Mouse (Mus musculus): ENCODE data around the gene AC134908.4. TPM values are rescaled to one million over a fixed set of nuclear protein-coding genes. Genes with fewer than 3 reads are reported as not detected.
A peak's percentile ranks its signal among the peaks of the same experiment; 100 is the strongest.

AC134908.4 gene
- polyA plus RNA-seq, 1 experiment from 2014 or later, result not detected

- H3K9me3 ChIP-seq, result no peaks in the 10 kb centered on the region
- peaks cover 39% of the 10 kb centered on the region for H3K36me3 ChIP-seq
- WGBS, result 24% methylated on average over 21 of the region's 23 CpGs
- H3K4me3 ChIP-seq, result peak overlapping the region; percentile 39
- peak overlapping the region; percentile 67 for H3K27ac ChIP-seq (replicated peaks)
- peak overlapping the region; percentile 65 for H3K4me2 ChIP-seq (replicated peaks)
- peak overlapping the region; percentile 65 for H3K9ac ChIP-seq (replicated peaks)
- no peaks in the 10 kb centered on the region for H3K27me3 ChIP-seq
- peaks cover 60% of the 10 kb centered on the region for H3K4me1 ChIP-seq
- no peak for ATAC-seq (ENCODE audit: low FRiP score, low read depth)
These were observed 41.1 kb upstream of the AC134908.4 start for GRCm38 (mm10) chr17:25836397-25837075.

- peaks cover 68% of the 10 kb centered on the region for H3K4me1 ChIP-seq
- H3K36me3 ChIP-seq, result peaks cover 39% of the 10 kb centered on the region
- H3K27me3 ChIP-seq, result no peaks in the 10 kb centered on the region
- no peaks in the 10 kb centered on the region for H3K9me3 ChIP-seq
- H3K4me3 ChIP-seq, result peak overlapping the region; percentile 39; the same call in 1 of the 2 replicates
- WGBS, result 92% methylated on average over 16 of the region's 16 CpGs
- peak overlapping the region; percentile 65 for H3K4me2 ChIP-seq (replicated peaks)
- H3K9ac ChIP-seq (replicated peaks), result no peak overlapping the region
- no peak overlapping the region for H3K27ac ChIP-seq (replicated peaks)
- no peak for ATAC-seq (ENCODE audit: low FRiP score, low read depth)
These were observed 40.4 kb upstream of the AC134908.4 start for GRCm38 (mm10) chr17:25835816-25836215.

DNA sequence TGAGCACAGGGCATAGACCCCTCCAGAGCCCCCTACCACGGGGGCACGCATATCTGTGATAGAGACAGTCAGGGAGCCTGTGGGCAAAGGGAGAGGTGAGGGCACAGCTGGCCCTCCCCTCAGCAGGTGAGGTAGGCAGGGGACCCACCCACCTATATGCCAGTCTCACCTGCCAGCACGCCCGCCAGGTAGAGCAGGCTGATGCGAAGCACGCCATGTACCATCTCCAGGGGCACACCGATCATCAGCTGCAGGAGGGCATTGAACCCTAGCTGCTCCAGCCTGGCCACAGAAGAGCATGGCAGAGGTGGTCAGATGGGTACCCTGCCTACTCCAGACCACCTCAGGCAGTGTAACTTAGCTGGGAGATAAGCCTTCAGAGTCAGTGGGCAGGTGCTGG, 39.8 kb upstream of the AC134908.4 start:
- peaks cover 73% of the 10 kb centered on the region for H3K4me1 ChIP-seq
- 0 out of 2 replicates have a peak overlapping the region, but pooled peaks have one; percentile 8 for H3K9ac ChIP-seq (replicated peaks)
- 94% methylated on average over 7 of the region's 7 CpGs for WGBS

DNA sequence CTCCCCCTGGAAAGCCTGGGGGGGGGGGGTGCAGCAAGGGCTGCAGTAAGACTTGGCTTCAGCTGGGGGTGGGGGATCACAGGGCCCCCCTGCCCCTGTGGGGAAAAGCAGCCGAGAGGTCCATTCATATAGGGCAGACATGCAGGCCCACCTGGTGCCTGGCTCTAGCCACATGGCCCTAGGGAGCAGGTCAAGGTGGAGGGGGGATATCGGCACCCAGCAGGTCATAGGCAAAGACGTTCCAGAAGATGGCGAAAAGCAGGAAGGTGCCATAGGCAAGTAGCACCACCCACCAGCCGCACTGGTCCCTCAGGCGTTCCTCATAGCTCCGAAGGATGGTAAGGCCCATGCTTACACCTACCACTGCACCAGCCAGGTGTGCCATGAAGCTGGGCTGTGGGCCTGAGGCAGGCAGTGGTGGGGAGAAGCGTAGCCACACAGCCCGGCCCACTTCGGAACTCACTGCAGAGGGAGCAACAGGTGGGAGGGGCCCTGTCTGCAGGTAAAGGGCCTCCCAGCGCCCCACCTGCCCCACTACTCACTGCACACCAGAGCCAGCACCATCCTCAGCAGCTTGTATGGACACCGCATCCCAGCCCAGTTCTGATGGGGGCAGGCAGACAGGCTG, 39.2 kb upstream of the AC134908.4 start:
- Histone ChIP-seq H3K4me2 (replicated peaks) (peak overlapping the region; percentile 96), H3K27me3 (no peaks in the 10 kb centered on the region), H3K9me3 (no peaks in the 10 kb centered on the region), H3K4me1 (peaks cover 79% of the 10 kb centered on the region), H3K4me3 (peak overlapping the region; percentile 77), H3K27ac (replicated peaks) (no peak overlapping the region), H3K36me3 (peaks cover 39% of the 10 kb centered on the region), H3K9ac (replicated peaks) (peak overlapping the region; percentile 84)
- WGBS, result 90% methylated on average over 12 of the region's 12 CpGs
- ATAC-seq (ENCODE audit: low FRiP score, low read depth), result no peak

More for the DNA sequence above, 39.8 kb upstream of the AC134908.4 start:
- H3K27ac ChIP-seq (replicated peaks), result no peak overlapping the region
- ATAC-seq (ENCODE audit: low FRiP score, low read depth), result no peak
- H3K4me2 ChIP-seq (replicated peaks), result peak overlapping the region; percentile 10; the same call in 1 of the 2 replicates
- H3K9me3 ChIP-seq, result no peaks in the 10 kb centered on the region
- H3K4me3 ChIP-seq, result no peak overlapping the region
- peaks cover 39% of the 10 kb centered on the region for H3K36me3 ChIP-seq
- H3K27me3 ChIP-seq, result no peaks in the 10 kb centered on the region

GRCm38 (mm10) chr17:25833961-25834594, 38.6 kb upstream of the AC134908.4 start:
- H3K27me3 ChIP-seq, result no peaks in the 10 kb centered on the region
- no peak for ATAC-seq (ENCODE audit: low FRiP score, low read depth)
- H3K9ac ChIP-seq (replicated peaks), result peak overlapping the region; percentile 84
- no peaks in the 10 kb centered on the region for H3K9me3 ChIP-seq
- 57% methylated on average over 6 of the region's 6 CpGs for WGBS
- peak overlapping the region; percentile 77 for H3K4me3 ChIP-seq
- H3K4me1 ChIP-seq, result peaks cover 81% of the 10 kb centered on the region
- peak overlapping the region; percentile 96 for H3K4me2 ChIP-seq (replicated peaks)
- peak overlapping the region; percentile 95 for H3K27ac ChIP-seq (replicated peaks)
- H3K36me3 ChIP-seq, result peaks cover 35% of the 10 kb centered on the region

- no peaks in the 10 kb centered on the region for H3K27me3 ChIP-seq
- H3K36me3 ChIP-seq, result peaks cover 30% of the 10 kb centered on the region
- peak; percentile 59 for ATAC-seq (ENCODE audit: low FRiP score, low read depth)
- peak within 1 kb of the TSS; percentile 95 for H3K27ac ChIP-seq (replicated peaks)
- peak within 1 kb of the TSS; percentile 96 for H3K4me2 ChIP-seq (replicated peaks)
- H3K9ac ChIP-seq (replicated peaks), result peak within 1 kb of the TSS; percentile 84
- peaks cover 83% of the 10 kb centered on the region for H3K4me1 ChIP-seq
- under 1% methylated on average over 24 of the region's 24 CpGs for WGBS
- H3K9me3 ChIP-seq, result no peaks in the 10 kb centered on the region
- peak within 1 kb of the TSS; percentile 77 for H3K4me3 ChIP-seq
These were observed 37.8 kb upstream of the AC134908.4 start, which contains the start of gene Stub1 for GRCm38 (mm10) chr17:25833291-25833663. Gene Stub1 (minus strand): TSS chr17:25833404.

GRCm38 (mm10) chr17:25832436-25833290, 37.2 kb upstream of the AC134908.4 start:
- peak overlapping the region; percentile 95 for H3K27ac ChIP-seq (replicated peaks)
- no peaks in the 10 kb centered on the region for H3K27me3 ChIP-seq
- peak overlapping the region; percentile 77 for H3K4me3 ChIP-seq
- peak overlapping the region; percentile 84 for H3K9ac ChIP-seq (replicated peaks)
- H3K9me3 ChIP-seq, result no peaks in the 10 kb centered on the region
- peak; percentile 89 for ATAC-seq (ENCODE audit: low FRiP score, low read depth)
- peaks cover 29% of the 10 kb centered on the region for H3K36me3 ChIP-seq
- peak overlapping the region; percentile 96 for H3K4me2 ChIP-seq (replicated peaks)
- WGBS, result under 1% methylated on average over 77 of the region's 77 CpGs
- peaks cover 81% of the 10 kb centered on the region for H3K4me1 ChIP-seq

DNA sequence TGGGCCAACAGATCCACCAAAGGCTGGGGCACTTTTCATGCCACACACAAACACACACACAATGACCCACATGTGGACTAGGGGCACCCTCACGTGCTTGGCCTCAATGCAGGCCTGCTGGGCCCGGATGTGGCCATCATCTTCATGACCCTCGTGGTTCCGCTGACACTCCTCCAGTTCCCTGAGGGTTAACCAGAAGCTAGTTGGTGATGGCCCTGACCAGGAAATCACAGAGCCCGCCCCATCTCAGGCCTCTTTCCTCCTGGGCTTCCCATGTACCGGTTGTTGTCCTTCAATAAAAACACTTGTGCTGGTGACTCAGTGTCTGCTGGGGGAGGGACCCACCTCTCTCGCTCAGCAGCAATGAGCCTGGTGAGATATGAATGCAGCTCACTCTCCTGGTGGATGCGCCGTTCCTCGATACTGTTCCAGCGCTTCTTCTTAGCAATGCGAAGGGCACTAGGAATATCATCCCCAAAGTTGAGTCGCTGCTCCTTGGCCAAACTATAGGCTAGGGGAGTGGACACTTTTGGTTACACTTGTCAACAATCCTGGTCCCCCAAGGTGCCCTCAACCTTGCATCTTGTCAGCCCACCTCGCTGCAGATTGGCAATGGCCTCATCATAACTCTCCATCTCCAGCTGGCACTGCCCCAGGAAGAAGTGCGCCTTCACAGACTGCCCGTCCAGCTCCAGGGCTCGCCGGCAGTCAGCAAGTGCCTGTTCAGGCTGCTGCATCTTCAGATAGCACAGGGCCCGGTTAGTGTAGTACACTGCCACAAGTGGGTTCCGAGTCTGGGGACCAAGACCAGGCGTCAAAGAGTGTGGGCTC, 36.2 kb upstream of the AC134908.4 start:
- Histone ChIP-seq H3K27me3 (no peaks in the 10 kb centered on the region), H3K36me3 (peaks cover 39% of the 10 kb centered on the region), H3K4me1 (peaks cover 71% of the 10 kb centered on the region), H3K9ac (replicated peaks) (peak overlapping the region; percentile 84), H3K27ac (replicated peaks) (peak overlapping the region; percentile 4; the same call in 1 of the 2 replicates), H3K4me3 (peak overlapping the region; percentile 77), H3K9me3 (no peaks in the 10 kb centered on the region), H3K4me2 (replicated peaks) (peak overlapping the region; percentile 96)
- no peak for ATAC-seq (ENCODE audit: low FRiP score, low read depth)
- 64% methylated on average over 21 of the region's 21 CpGs for WGBS

DNA sequence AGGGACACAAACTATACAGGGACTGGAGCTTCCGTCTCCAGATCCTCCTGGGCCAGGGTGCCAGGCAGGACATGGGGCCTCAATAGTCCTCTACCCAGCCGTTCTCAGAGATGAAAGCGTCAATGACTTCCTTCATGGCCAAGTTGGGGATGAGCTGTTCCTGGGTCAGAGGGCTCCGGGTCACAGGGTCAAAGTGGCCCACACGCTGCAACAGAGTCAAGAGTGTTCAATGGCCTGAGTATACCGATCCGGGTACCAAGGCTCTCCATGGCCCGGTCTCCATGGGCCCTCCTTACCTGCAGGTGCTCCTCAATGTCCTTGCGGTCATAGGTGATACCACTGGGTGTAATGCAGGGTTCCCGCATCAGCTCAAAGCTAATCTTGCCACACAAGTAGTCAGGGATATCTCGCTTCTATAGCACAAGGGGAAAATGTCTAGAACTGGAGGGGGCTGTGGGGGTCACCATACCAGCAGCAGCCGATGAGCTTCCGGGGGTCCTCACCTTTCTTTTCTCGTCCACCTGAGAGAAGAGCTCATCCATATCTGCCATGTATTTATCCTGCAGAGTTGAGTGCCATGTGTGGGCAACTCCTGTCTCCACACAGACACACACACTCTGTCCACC, 35.5 kb upstream of the AC134908.4 start:
- WGBS, result 88% methylated on average over 14 of the region's 14 CpGs
- Histone ChIP-seq H3K36me3 (peaks cover 46% of the 10 kb centered on the region), H3K4me2 (replicated peaks) (peak overlapping the region; percentile 96), H3K4me3 (peak overlapping the region; percentile 77; the same call in 1 of the 2 replicates), H3K9ac (replicated peaks) (no peak overlapping the region), H3K27me3 (no peaks in the 10 kb centered on the region), H3K27ac (replicated peaks) (no peak overlapping the region), H3K4me1 (peaks cover 63% of the 10 kb centered on the region), H3K9me3 (no peaks in the 10 kb centered on the region)
- no peak for ATAC-seq (ENCODE audit: low FRiP score, low read depth)

- peaks cover 63% of the 10 kb centered on the region for H3K4me1 ChIP-seq
- H3K4me2 ChIP-seq (replicated peaks), result peak overlapping the region; percentile 84
- H3K9me3 ChIP-seq, result no peaks in the 10 kb centered on the region
- H3K27me3 ChIP-seq, result no peaks in the 10 kb centered on the region
- H3K4me3 ChIP-seq, result peak overlapping the region; percentile 67; the same call in 1 of the 2 replicates
- peak overlapping the region; percentile 84; the same call in 1 of the 2 replicates for H3K9ac ChIP-seq (replicated peaks)
- 89% methylated on average over 4 of the region's 4 CpGs for WGBS
- H3K27ac ChIP-seq (replicated peaks), result no peak overlapping the region
- ATAC-seq (ENCODE audit: low FRiP score, low read depth), result no peak
- peaks cover 50% of the 10 kb centered on the region for H3K36me3 ChIP-seq
These were observed 34.8 kb upstream of the AC134908.4 start for GRCm38 (mm10) chr17:25830200-25830753.
